Mouse (Mus musculus) CH12.LX (cell line): ENCODE measurements around the gene Serpinf1.

Source experiments
- CHD2 ChIP-seq: IDR thresholded peaks from 2 replicates; pipeline ENCODE4 v1.6.1; 2011; ENCODE audit warnings: low read length, improper control_type of control experiment
- CTCF ChIP-seq, 2 experiments: IDR thresholded peaks in 1 of 2; conservative IDR thresholded peaks in 1 of 2; 2 replicates each; pipeline ENCODE4 v1.5.1; 2011 to 2012; ENCODE audit warnings: low read depth in 2 of 2, low read length in 2 of 2, improper control_type of control experiment in 1 of 2, inconsistent platforms in 1 of 2, mild to moderate bottlenecking in 1 of 2, moderate library complexity in 1 of 2
- EP300 ChIP-seq: IDR thresholded peaks from 2 replicates; pipeline ENCODE4 v1.6.1; 2011; ENCODE audit warnings: low read length, improper control_type of control experiment
- ETS1 ChIP-seq: conservative IDR thresholded peaks from 2 replicates; pipeline ENCODE4 v1.6.1; 2012; ENCODE audit warnings: low read depth, mild to moderate bottlenecking, inconsistent platforms, low read length, improper control_type of control experiment, moderate library complexity
- GABPA ChIP-seq: IDR thresholded peaks from 2 replicates; pipeline ENCODE4 v1.6.1; 2012; ENCODE audit warnings: low read depth, low read length, improper control_type of control experiment, inconsistent platforms; ENCODE audit not compliant: insufficient replicate concordance
- MAX ChIP-seq: IDR thresholded peaks from 2 replicates; pipeline ENCODE4 v1.6.1; 2011; ENCODE audit warnings: low read length, improper control_type of control experiment
- USF1 ChIP-seq: IDR thresholded peaks from 2 replicates; pipeline ENCODE4 v1.6.1; 2014; ENCODE audit warnings: low read depth, mild to moderate bottlenecking, inconsistent platforms, low read length, improper control_type of control experiment
- ZNF384 ChIP-seq: IDR thresholded peaks from 2 replicates; pipeline ENCODE4 v1.6.1; 2012; ENCODE audit warnings: low read depth, low read length, improper control_type of control experiment, inconsistent platforms

GRCm38 (mm10) chr11:75431307-75431706 is 8.8 kb upstream of the Serpinf1 start:
- no peak for TF ChIP-seq EP300
- no peak for TF ChIP-seq CTCF (conservative IDR thresholded peaks at IDR 0.05 in 1 of 2, IDR thresholded peaks at IDR 0.05 in 1 of 2; ENCODE audit: low read depth in 2 of 2, low read length in 2 of 2)
- no peak for TF ChIP-seq GABPA
- no peak for TF ChIP-seq MAX
- no peak for TF ChIP-seq USF1
- no peak for TF ChIP-seq ETS1
- TF ChIP-seq CHD2, result no peak
- no peak for TF ChIP-seq ZNF384
